Mouse (Mus musculus) midbrain, embryonic 13.5 days (tissue): Measurements from ENCODE around the gene Dip2b. TPM values are rescaled to one million over a fixed set of nuclear protein-coding genes. Genes with fewer than 3 reads are reported as not detected.
A peak's percentile ranks its signal among the peaks of the same experiment; 100 is the strongest.

ENCODE experiments used
- ATAC-seq: fragments of 200-750 bp; cut with Nextera tagmentation; 2 replicates; pipeline ENCODE4 v1.8.0; 2017; ENCODE audit warnings: mild to moderate bottlenecking, moderate TSS enrichment, moderate library complexity
- H3K27ac ChIP-seq: fragments of 300-500 bp; sonication (generic); 2 replicates; pipeline ENCODE4 v1.5.1; 2015; ENCODE audit warnings: inconsistent platforms, mild to moderate bottlenecking, moderate library complexity
- H3K27me3 ChIP-seq: fragments of 300-500 bp; sonication (generic); 2 replicates; pipeline ENCODE4 v1.6.1; 2015; ENCODE audit warnings: mild to moderate bottlenecking, inconsistent platforms
- H3K36me3 ChIP-seq: fragments of 300-500 bp; sonication (generic); 2 replicates; pipeline ENCODE4 v1.6.1; 2015; ENCODE audit warnings: mild to moderate bottlenecking, inconsistent platforms
- H3K4me1 ChIP-seq: fragments of 300-500 bp; sonication (generic); replicated peaks from 2 replicates; pipeline ENCODE4 v1.6.1; 2015; ENCODE audit warnings: inconsistent platforms
- H3K4me2 ChIP-seq: fragments of 300-500 bp; sonication (generic); replicated peaks from 2 replicates; pipeline ENCODE4 v1.6.1; 2015; ENCODE audit warnings: moderate library complexity, mild to moderate bottlenecking, inconsistent platforms
- H3K4me3 ChIP-seq: fragments of 300-500 bp; sonication (generic); replicated peaks from 2 replicates; pipeline ENCODE4 v1.5.1; 2015; ENCODE audit warnings: mild to moderate bottlenecking, inconsistent platforms
- H3K9ac ChIP-seq: fragments of 300-500 bp; sonication (generic); replicated peaks from 2 replicates; pipeline ENCODE4 v1.6.1; 2015; ENCODE audit warnings: mild to moderate bottlenecking, inconsistent platforms
- H3K9me3 ChIP-seq: fragments of 300-500 bp; sonication (generic); 2 replicates; pipeline ENCODE4 v1.6.1; 2016; ENCODE audit warnings: mild to moderate bottlenecking, inconsistent platforms
- WGBS: fragments of 180-500 bp; shearing (Covaris S2); methylation state at CpG from one replicate; pipeline ENCODE4 v1.1.7; 2015; 5-methylcytosine and 5-hydroxymethylcytosine counted together
- polyA plus RNA-seq: library from polyadenylated mRNA; unstranded; fragments of >200 nt; fragmentation: Nextera tagmentation; extraction: Ambion mirVana; gene quantifications from 2 replicates; pipeline ENCODE4 v1.2.1, GENCODE M21; 2015

Gene Dip2b
- polyA plus RNA-seq, 1 experiment from 2014 or later: 24.1 TPM

- Histone ChIP-seq H3K4me1 (peaks cover 34% of the 10 kb centered on the region), H3K36me3 (no peaks in the 10 kb centered on the region), H3K4me2 (no peak overlapping the region), H3K9me3 (no peaks in the 10 kb centered on the region), H3K9ac (no peak overlapping the region), H3K4me3 (no peak overlapping the region), H3K27ac (peak overlapping the region; percentile 42), H3K27me3 (no peaks in the 10 kb centered on the region)
- 92% methylated on average over 9 of the region's 9 CpGs for WGBS
- ATAC-seq: no peak
Measured at GRCm38 (mm10) chr15:100073696-100074453, 35.4 kb downstream of the Dip2b start.

GRCm38 (mm10) chr15:100074754-100075153 is 36.3 kb downstream of the Dip2b start:
- Histone ChIP-seq H3K27ac (no peak overlapping the region), H3K4me2 (no peak overlapping the region), H3K9ac (no peak overlapping the region), H3K4me3 (no peak overlapping the region), H3K4me1 (peaks cover 32% of the 10 kb centered on the region), H3K36me3 (no peaks in the 10 kb centered on the region), H3K27me3 (no peaks in the 10 kb centered on the region), H3K9me3 (no peaks in the 10 kb centered on the region)
- ATAC-seq: no peak
- 35% methylated on average over 8 of the region's 8 CpGs for WGBS

GRCm38 (mm10) chr15:100076362-100076761 is 37.9 kb downstream of the Dip2b start:
- WGBS: 82% methylated on average over 4 of the region's 4 CpGs
- Histone ChIP-seq H3K36me3 (no peaks in the 10 kb centered on the region), H3K27ac (0 out of 2 replicates have a peak overlapping the region, but pooled peaks have one; percentile 30), H3K4me2 (no peak overlapping the region), H3K9ac (no peak overlapping the region), H3K4me3 (no peak overlapping the region), H3K9me3 (no peaks in the 10 kb centered on the region), H3K4me1 (peaks cover 43% of the 10 kb centered on the region), H3K27me3 (no peaks in the 10 kb centered on the region)
- no peak for ATAC-seq

- H3K9me3 ChIP-seq: no peaks in the 10 kb centered on the region
- 43% methylated on average over 1 of the region's 1 CpGs for WGBS
- no peak for ATAC-seq
- H3K4me3 ChIP-seq: no peak overlapping the region
- no peak overlapping the region for H3K9ac ChIP-seq
- no peak overlapping the region for H3K27ac ChIP-seq
- H3K36me3 ChIP-seq: no peaks in the 10 kb centered on the region
- peaks cover 29% of the 10 kb centered on the region for H3K4me1 ChIP-seq
- no peak overlapping the region for H3K4me2 ChIP-seq
- H3K27me3 ChIP-seq: no peaks in the 10 kb centered on the region
Measured at GRCm38 (mm10) chr15:100080833-100081477, 42.5 kb downstream of the Dip2b start.

GRCm38 (mm10) chr15:100081478-100081998 is 43.1 kb downstream of the Dip2b start:
- no peaks in the 10 kb centered on the region for H3K27me3 ChIP-seq
- H3K27ac ChIP-seq: peak overlapping the region; percentile 56
- no peaks in the 10 kb centered on the region for H3K36me3 ChIP-seq
- peak; percentile 34; the same call in 1 of the 2 replicates for ATAC-seq
- no peaks in the 10 kb centered on the region for H3K9me3 ChIP-seq
- H3K4me1 ChIP-seq: peaks cover 27% of the 10 kb centered on the region
- no peak overlapping the region for H3K4me2 ChIP-seq
- no peak overlapping the region for H3K4me3 ChIP-seq
- WGBS: 44% methylated on average over 6 of the region's 6 CpGs
- H3K9ac ChIP-seq: no peak overlapping the region

GRCm38 (mm10) chr15:100082052-100082451 is 43.6 kb downstream of the Dip2b start:
- H3K9ac ChIP-seq: no peak overlapping the region
- no peak overlapping the region for H3K4me2 ChIP-seq
- no peak overlapping the region for H3K4me3 ChIP-seq
- ATAC-seq: no peak
- H3K9me3 ChIP-seq: no peaks in the 10 kb centered on the region
- 62% methylated on average over 8 of the region's 8 CpGs for WGBS
- peaks cover 23% of the 10 kb centered on the region for H3K4me1 ChIP-seq
- no peaks in the 10 kb centered on the region for H3K27me3 ChIP-seq
- peak overlapping the region; percentile 56 for H3K27ac ChIP-seq
- H3K36me3 ChIP-seq: no peaks in the 10 kb centered on the region

GRCm38 (mm10) chr15:100082733-100083132 is 44.3 kb downstream of the Dip2b start:
- WGBS: 89% methylated on average over 5 of the region's 5 CpGs

GRCm38 (mm10) chr15:100083882-100084281 is 45.4 kb downstream of the Dip2b start:
- no peak overlapping the region for H3K9ac ChIP-seq
- ATAC-seq: no peak
- H3K4me3 ChIP-seq: no peak overlapping the region
- no peaks in the 10 kb centered on the region for H3K27me3 ChIP-seq
- no peaks in the 10 kb centered on the region for H3K9me3 ChIP-seq
- H3K4me1 ChIP-seq: peaks cover 23% of the 10 kb centered on the region
- WGBS: 84% methylated on average over 6 of the region's 6 CpGs
- H3K36me3 ChIP-seq: no peaks in the 10 kb centered on the region
- H3K27ac ChIP-seq: no peak overlapping the region
- no peak overlapping the region for H3K4me2 ChIP-seq

More at GRCm38 (mm10) chr15:100082733-100083132, 44.3 kb downstream of the Dip2b start:
- no peak overlapping the region for H3K4me3 ChIP-seq
- no peak overlapping the region for H3K9ac ChIP-seq
- ATAC-seq: no peak
- no peaks in the 10 kb centered on the region for H3K9me3 ChIP-seq
- no peaks in the 10 kb centered on the region for H3K36me3 ChIP-seq
- no peak overlapping the region for H3K27ac ChIP-seq
- peaks cover 23% of the 10 kb centered on the region for H3K4me1 ChIP-seq
- H3K4me2 ChIP-seq: no peak overlapping the region
- no peaks in the 10 kb centered on the region for H3K27me3 ChIP-seq

GRCm38 (mm10) chr15:100084882-100085281 is 46.4 kb downstream of the Dip2b start:
- Histone ChIP-seq H3K27me3 (no peaks in the 10 kb centered on the region), H3K4me2 (no peak overlapping the region), H3K27ac (no peak overlapping the region), H3K4me1 (peaks cover 29% of the 10 kb centered on the region), H3K9me3 (no peaks in the 10 kb centered on the region), H3K36me3 (no peaks in the 10 kb centered on the region), H3K9ac (no peak overlapping the region), H3K4me3 (no peak overlapping the region)
- no peak for ATAC-seq
- WGBS: 87% methylated on average over 4 of the region's 4 CpGs

GRCm38 (mm10) chr15:100088021-100088420 is 49.6 kb downstream of the Dip2b start:
- no peak overlapping the region for H3K4me2 ChIP-seq
- no peak overlapping the region for H3K9ac ChIP-seq
- ATAC-seq: no peak
- peaks cover 28% of the 10 kb centered on the region for H3K4me1 ChIP-seq
- H3K36me3 ChIP-seq: no peaks in the 10 kb centered on the region
- H3K4me3 ChIP-seq: no peak overlapping the region
- no peaks in the 10 kb centered on the region for H3K9me3 ChIP-seq
- no peak overlapping the region for H3K27ac ChIP-seq
- H3K27me3 ChIP-seq: no peaks in the 10 kb centered on the region
- 88% methylated on average over 7 of the region's 7 CpGs for WGBS

- 0 out of 2 replicates have a peak, but pooled peaks have one; percentile 44 for ATAC-seq
- Histone ChIP-seq H3K4me1 (peaks cover 38% of the 10 kb centered on the region), H3K36me3 (no peaks in the 10 kb centered on the region), H3K4me3 (no peak overlapping the region), H3K9ac (no peak overlapping the region), H3K27me3 (no peaks in the 10 kb centered on the region), H3K27ac (peak overlapping the region; percentile 65), H3K9me3 (no peaks in the 10 kb centered on the region), H3K4me2 (no peak overlapping the region)
- WGBS: 30% methylated on average over 8 of the region's 8 CpGs
Measured at GRCm38 (mm10) chr15:100089645-100090053, 51.2 kb downstream of the Dip2b start.

- ATAC-seq: 0 out of 2 replicates have a peak, but pooled peaks have one; percentile 9
- Histone ChIP-seq H3K9ac (0 out of 2 replicates have a peak overlapping the region, but pooled peaks have one; percentile 4), H3K36me3 (no peaks in the 10 kb centered on the region), H3K27me3 (no peaks in the 10 kb centered on the region), H3K9me3 (no peaks in the 10 kb centered on the region), H3K4me1 (peaks cover 41% of the 10 kb centered on the region), H3K4me3 (no peak overlapping the region), H3K4me2 (no peak overlapping the region), H3K27ac (peak overlapping the region; percentile 41; the same call in 1 of the 2 replicates)
- WGBS: 67% methylated on average over 8 of the region's 8 CpGs
Measured at GRCm38 (mm10) chr15:100091818-100092217, 53.4 kb downstream of the Dip2b start.
